Mouse (Mus musculus) ovary, adult 10 weeks (tissue): ENCODE results near the gene Dbx2. TPM values are rescaled to one million over a fixed set of nuclear protein-coding genes. Genes with fewer than 3 reads are reported as not detected.

Experiments
- polyA plus RNA-seq: library from polyadenylated mRNA; stranded (reverse); fragments of 350-450 nt; fragmentation: Illumina TruSeq; extraction: RNeasy Lipid Tissue Mini Kit (QIAGEN cat#74804); gene quantifications from one replicate; pipeline ENCODE4 v1.2.3, GENCODE M21; 2014

Dbx2 gene
- not detected for polyA plus RNA-seq

DNA sequence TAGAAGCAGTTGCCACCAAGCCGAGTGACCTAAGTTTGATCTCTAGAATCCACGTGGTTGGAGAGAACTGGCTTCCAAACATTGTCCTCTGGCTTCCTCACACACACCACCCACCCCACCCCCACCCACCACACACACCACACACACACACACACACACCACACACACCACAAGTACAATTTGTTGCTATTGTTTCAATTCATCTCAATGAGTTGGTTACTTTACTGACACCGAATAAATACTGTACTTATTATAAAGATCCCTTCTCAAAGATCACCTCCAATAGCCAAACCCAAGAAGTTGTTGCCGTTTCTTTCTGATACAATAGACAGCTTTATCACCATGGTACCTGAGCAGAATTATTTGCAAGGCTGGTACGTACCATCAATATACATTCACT, at the start of gene Dbx2:
TSS of gene Dbx2 (minus strand) at position 101 of the 400 bp plus-strand sequence.

Other genes with a start within 250 kb of the Dbx2 start
- 0.37 TPM for gene Nell2, start 127.4 kb downstream of the Dbx2 start, polyA plus RNA-seq
- gene Ano6, start 134.9 kb upstream of the Dbx2 start, polyA plus RNA-seq = 51.3 TPM